Mouse (Mus musculus) ES-Bruce4 (cell line): Measurements from ENCODE around the gene Fkbp6.

Experiments used
- CTCF ChIP-seq: IDR thresholded peaks from one replicate; pipeline ENCODE4 v1.8.1; 2011; ENCODE audit warnings: low read depth, low read length
- POLR2A ChIP-seq: IDR thresholded peaks from one replicate; pipeline ENCODE4 v1.8.1; 2011; ENCODE audit warnings: low read length; ENCODE audit not compliant: insufficient read depth

DNA sequence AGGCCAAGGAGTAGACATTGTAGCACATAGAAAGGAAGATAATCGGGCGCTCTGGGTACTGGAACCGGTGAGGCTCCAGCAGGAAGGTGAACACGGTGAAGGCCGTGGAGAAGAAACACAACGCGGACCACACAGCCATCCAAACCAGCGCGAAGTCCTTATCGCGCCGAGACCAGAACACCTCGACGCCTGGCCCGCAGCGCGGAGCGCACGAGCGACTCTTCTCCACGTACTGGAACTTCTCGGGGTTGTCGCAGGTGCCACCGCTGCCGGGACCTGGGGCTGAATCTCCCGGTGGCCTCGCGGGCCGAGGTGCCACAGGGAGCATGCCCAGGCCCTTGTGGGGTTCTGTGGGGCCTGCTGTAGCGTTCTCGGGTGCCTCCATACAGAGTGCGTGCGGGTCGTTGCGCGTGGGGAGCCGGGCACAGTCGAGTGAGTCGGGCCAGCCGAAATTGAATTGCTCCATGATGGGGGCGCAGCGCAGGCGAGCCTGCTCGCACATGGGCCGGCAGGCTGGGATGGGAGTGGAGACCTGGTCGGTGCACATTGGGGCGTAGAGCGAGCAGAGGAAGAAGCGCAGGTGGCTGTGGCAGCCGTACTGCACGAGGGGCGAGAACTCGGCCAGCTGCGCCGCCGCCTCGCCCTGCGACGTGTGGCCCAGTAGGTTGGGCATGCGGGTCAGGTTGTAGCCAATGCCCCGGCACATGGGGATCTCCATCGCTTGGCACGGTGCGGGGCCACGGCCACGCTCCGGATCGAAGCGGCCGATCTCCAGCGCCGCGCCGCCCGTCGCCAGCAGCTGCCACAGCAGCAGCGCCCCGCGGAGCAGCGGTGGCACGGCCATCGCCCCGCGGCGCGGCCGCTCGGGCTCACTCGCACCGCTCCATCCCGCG, 99.4 kb downstream of the Fkbp6 start:
- TF ChIP-seq CTCF, result no peak
- TF ChIP-seq POLR2A, result no peak
